In genomic region chr10:67647777-67648727, GRCm38 (mm10) we compare ENCODE assay signal across 9 mouse cellular contexts.
DNase-seq lines count a peak whose midpoint lies in the region; ATAC-seq and TF ChIP-seq lines count a peak whose summit lies in the region.
"Had no signal": no experiment of that assay in that cellular context is flagged by ENCODE, and none has a peak within 500 bp of the region (broad histone marks: within the 10 kb centered on the region; RNA-seq: fewer than 3 reads in every experiment).

No protein-coding gene starts in this region.

- TF ChIP-seq CTCF in thymus, adult 2 months (IDR thresholded peaks at IDR 0.05; ENCODE audit: borderline replicate concordance, control insufficient read depth, extremely low read depth, insufficient read depth, low read length, poor library complexity) = no peak

- no peak overlapping the region for H3K9ac ChIP-seq in forebrain, embryonic 15.5 days (replicated peaks)
- no peak overlapping the region for H3K9ac ChIP-seq in hindbrain, embryonic 11.5 days (ENCODE audit: low read depth, low read length)
- H3K9ac ChIP-seq in liver, embryonic 13.5 days = no peak overlapping the region
- H3K9ac ChIP-seq in neural tube, embryonic 13.5 days = 0 out of 2 replicates have a peak overlapping the region, but pooled peaks have one; percentile 52

- ATAC-seq in forebrain, embryonic 15.5 days (replicated peaks) = no peak
- no peak for ATAC-seq in hindbrain, embryonic 11.5 days (ENCODE audit: low FRiP score)
- ATAC-seq in liver, embryonic 13.5 days (ENCODE audit: low read depth) = no peak
- no peak for ATAC-seq in neural tube, embryonic 13.5 days (ENCODE audit: low read depth)

- no peaks in the 10 kb centered on the region for H3K9me3 ChIP-seq in forebrain, embryonic 15.5 days
- H3K9me3 ChIP-seq in hindbrain, embryonic 11.5 days (ENCODE audit: control insufficient read depth, low read length) = no peaks in the 10 kb centered on the region
- no peaks in the 10 kb centered on the region for H3K9me3 ChIP-seq in liver, embryonic 13.5 days (replicated peaks)
- no peaks in the 10 kb centered on the region for H3K9me3 ChIP-seq in neural tube, embryonic 13.5 days

- H3K4me3 ChIP-seq in thymus, adult 2 months (ENCODE audit: control insufficient read depth, insufficient read depth, low read length) = peak overlapping the region; percentile 47
- H3K4me3 ChIP-seq in forebrain, embryonic 15.5 days = peak overlapping the region; percentile 17; the same call in 1 of the 2 replicates
- H3K4me3 ChIP-seq in hindbrain, embryonic 11.5 days (ENCODE audit: low read depth, low read length) = no peak overlapping the region
- peak overlapping the region; percentile 36 for H3K4me3 ChIP-seq in liver, embryonic 13.5 days (replicated peaks)
- peak overlapping the region; percentile 25 for H3K4me3 ChIP-seq in neural tube, embryonic 13.5 days

- H3K4me2 ChIP-seq in forebrain, embryonic 15.5 days (replicated peaks) = peak overlapping the region; percentile 38
- H3K4me2 ChIP-seq in hindbrain, embryonic 11.5 days (replicated peaks; ENCODE audit: low read depth, low read length) = peak overlapping the region; percentile 38
- H3K4me2 ChIP-seq in liver, embryonic 13.5 days = peak overlapping the region; percentile 59
- H3K4me2 ChIP-seq in neural tube, embryonic 13.5 days = peak overlapping the region; percentile 58

- 19% methylated on average over 20 of the region's 20 CpGs for WGBS in thymus, adult 2 months
- 36% methylated on average over 20 of the region's 20 CpGs for WGBS in forebrain, embryonic 15.5 days
- WGBS in hindbrain, embryonic 11.5 days = 25% methylated on average over 20 of the region's 20 CpGs
- 14% methylated on average over 20 of the region's 20 CpGs for WGBS in liver, embryonic 13.5 days (ENCODE audit: insufficient replicate concordance)
- 23% methylated on average over 20 of the region's 20 CpGs for WGBS in neural tube, embryonic 13.5 days

- no peak for TF ChIP-seq POLR2A in thymus, adult 2 months (IDR thresholded peaks at IDR 0.05; ENCODE audit: control insufficient read depth, extremely low read depth, insufficient read depth, low read length, poor library complexity)

- peak overlapping the region; percentile 32; the same call in 1 of the 2 replicates for H3K27ac ChIP-seq in thymus, adult 2 months (ENCODE audit: control insufficient read depth, insufficient read depth, low read length)
- H3K27ac ChIP-seq in forebrain, embryonic 15.5 days (replicated peaks) = no peak overlapping the region
- no peak overlapping the region for H3K27ac ChIP-seq in hindbrain, embryonic 11.5 days (ENCODE audit: low read depth, low read length)
- H3K27ac ChIP-seq in liver, embryonic 13.5 days = no peak overlapping the region
- H3K27ac ChIP-seq in neural tube, embryonic 13.5 days (replicated peaks) = no peak overlapping the region

- H3K27me3 ChIP-seq in thymus, adult 2 months (ENCODE audit: control insufficient read depth, insufficient read depth, low read length) = no peaks in the 10 kb centered on the region
- H3K27me3 ChIP-seq in forebrain, embryonic 15.5 days = 0 out of 2 replicates have a peak, but pooled peaks cover 3% of the 10 kb centered on the region
- H3K27me3 ChIP-seq in hindbrain, embryonic 11.5 days (ENCODE audit: control insufficient read depth, insufficient read depth, low read length) = peaks cover 2% of the 10 kb centered on the region
- H3K27me3 ChIP-seq in liver, embryonic 13.5 days = no peaks in the 10 kb centered on the region
- peaks cover 21% of the 10 kb centered on the region for H3K27me3 ChIP-seq in neural tube, embryonic 13.5 days

- DNase-seq in thymus, adult 2 months = no peak
- DNase-seq in thymus, postnatal 10 days (ENCODE audit: low spot score in 2 of 2) = no peak
- DNase-seq in hindbrain, embryonic 11.5 days (ENCODE audit: low spot score) = peak; percentile 38
- no peak for DNase-seq in liver, embryonic 13.5 days
- DNase-seq in MN1 (ENCODE audit: low spot score) = no peak
- DNase-seq in Muller cell, postnatal 12 days (ENCODE audit: inconsistent ontology term) = no peak

- H3K4me1 ChIP-seq in thymus, adult 2 months (replicated peaks; ENCODE audit: control insufficient read depth, insufficient read depth, low read length) = peaks cover 32% of the 10 kb centered on the region
- H3K4me1 ChIP-seq in forebrain, embryonic 15.5 days = peaks cover 12% of the 10 kb centered on the region; the same call in 1 of the 2 replicates
- H3K4me1 ChIP-seq in hindbrain, embryonic 11.5 days (replicated peaks; ENCODE audit: control insufficient read depth, insufficient read depth, low read length) = no peaks in the 10 kb centered on the region; the same call in 1 of the 2 replicates
- peaks cover 18% of the 10 kb centered on the region for H3K4me1 ChIP-seq in liver, embryonic 13.5 days (replicated peaks)
- peaks cover 24% of the 10 kb centered on the region for H3K4me1 ChIP-seq in neural tube, embryonic 13.5 days (replicated peaks)

- H3K36me3 ChIP-seq in thymus, adult 2 months (ENCODE audit: control insufficient read depth, insufficient read depth, low read length) = no peaks in the 10 kb centered on the region
- H3K36me3 ChIP-seq in forebrain, embryonic 15.5 days = no peaks in the 10 kb centered on the region
- no peaks in the 10 kb centered on the region for H3K36me3 ChIP-seq in hindbrain, embryonic 11.5 days (ENCODE audit: control insufficient read depth, insufficient read depth, low read length)
- no peaks in the 10 kb centered on the region for H3K36me3 ChIP-seq in liver, embryonic 13.5 days
- H3K36me3 ChIP-seq in neural tube, embryonic 13.5 days = no peaks in the 10 kb centered on the region
- H3K36me3 ChIP-seq: G1E had no signal
